Mouse (Mus musculus): ENCODE results near the gene Neil3. TPM values are rescaled to one million over a fixed set of nuclear protein-coding genes. Genes with fewer than 3 reads are reported as not detected.
"Not testable (repeated sequence)": the region's sequence is repeated elsewhere in the genome, so short reads cannot be mapped to it uniquely, and the experiment has no call there.

Gene Neil3
- polyA plus RNA-seq, 1 experiment from 2014 or later: 28.4 TPM

- Histone ChIP-seq H3K36me3 (ENCODE audit: control insufficient read depth, insufficient read depth, low read length) (no peaks in the 10 kb centered on the region), H3K9ac (ENCODE audit: low read length) (no peak overlapping the region)
- 85% methylated on average over 2 of the region's 2 CpGs for WGBS
Measured at GRCm38 (mm10) chr8:53573600-53573999, 65.3 kb downstream of the Neil3 start.

GRCm38 (mm10) chr8:53566223-53566622 lies 72.6 kb downstream of the Neil3 start:
- Histone ChIP-seq H3K9me3 (replicated peaks; ENCODE audit: control insufficient read depth, low read length) (no peaks in the 10 kb centered on the region), H3K27me3 (ENCODE audit: control insufficient read depth, insufficient read depth, low read length) (no peaks in the 10 kb centered on the region), H3K27ac (ENCODE audit: low read length) (no peak overlapping the region), H3K4me3 (replicated peaks; ENCODE audit: low read length) (no peak overlapping the region), H3K4me1 (ENCODE audit: control insufficient read depth, insufficient read depth, low read length) (no peaks in the 10 kb centered on the region), H3K4me2 (ENCODE audit: low read depth, low read length) (no peak overlapping the region), H3K36me3 (ENCODE audit: control insufficient read depth, insufficient read depth, low read length) (no peaks in the 10 kb centered on the region), H3K9ac (ENCODE audit: low read length) (no peak overlapping the region)
- no peak for ATAC-seq (ENCODE audit: insufficient read depth, low FRiP score)
- WGBS: 78% methylated on average over 6 of the region's 6 CpGs

More at GRCm38 (mm10) chr8:53573600-53573999, 65.3 kb downstream of the Neil3 start:
- Histone ChIP-seq H3K4me2 (ENCODE audit: low read depth, low read length) (no peak overlapping the region), H3K27me3 (ENCODE audit: control insufficient read depth, insufficient read depth, low read length) (no peaks in the 10 kb centered on the region), H3K9me3 (replicated peaks; ENCODE audit: control insufficient read depth, low read length) (no peaks in the 10 kb centered on the region), H3K4me1 (ENCODE audit: control insufficient read depth, insufficient read depth, low read length) (no peaks in the 10 kb centered on the region), H3K4me3 (replicated peaks; ENCODE audit: low read length) (no peak overlapping the region), H3K27ac (ENCODE audit: low read length) (no peak overlapping the region)
- ATAC-seq (ENCODE audit: insufficient read depth, low FRiP score): no peak

DNA sequence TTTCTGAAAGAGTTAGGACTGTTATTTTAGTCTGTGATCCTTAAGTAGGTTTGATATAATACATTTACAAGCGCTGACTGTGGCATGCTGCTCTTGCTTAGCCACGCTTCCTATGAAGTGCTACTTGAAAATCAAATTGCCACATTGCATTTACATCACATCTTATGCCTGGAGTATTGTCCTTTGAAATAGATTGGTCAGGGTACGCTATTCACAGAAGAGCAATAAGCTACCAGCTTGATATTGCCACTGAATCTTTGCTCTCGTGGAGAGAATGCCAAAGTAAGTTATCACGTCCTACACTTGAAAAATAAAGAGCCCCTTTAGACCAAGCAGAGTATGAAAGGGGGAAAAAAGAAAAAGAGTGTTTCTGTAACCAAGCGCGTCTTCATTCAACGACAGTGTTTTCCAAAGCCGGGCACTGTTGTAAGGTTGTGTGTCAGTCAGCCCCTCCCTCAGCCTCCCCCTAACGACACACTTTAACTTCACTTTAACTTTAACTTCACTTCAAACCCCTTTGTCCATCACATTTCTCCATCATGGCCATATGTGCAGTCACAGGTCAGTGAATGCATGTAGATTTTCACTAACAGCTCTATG lies 76.3 kb downstream of the Neil3 start:
- Histone ChIP-seq H3K36me3 (ENCODE audit: control insufficient read depth, insufficient read depth, low read length) (no peaks in the 10 kb centered on the region), H3K4me2 (ENCODE audit: low read depth, low read length) (no peak overlapping the region), H3K4me1 (ENCODE audit: control insufficient read depth, insufficient read depth, low read length) (no peaks in the 10 kb centered on the region), H3K27me3 (ENCODE audit: control insufficient read depth, insufficient read depth, low read length) (no peaks in the 10 kb centered on the region), H3K9ac (ENCODE audit: low read length) (no peak overlapping the region), H3K27ac (ENCODE audit: low read length) (no peak overlapping the region), H3K4me3 (replicated peaks; ENCODE audit: low read length) (no peak overlapping the region), H3K9me3 (replicated peaks; ENCODE audit: control insufficient read depth, low read length) (no peaks in the 10 kb centered on the region)
- no peak for ATAC-seq (ENCODE audit: insufficient read depth, low FRiP score)
- WGBS: 87% methylated on average over 10 of the region's 10 CpGs

GRCm38 (mm10) chr8:53539585-53539984 lies 99.3 kb downstream of the Neil3 start:
- Histone ChIP-seq H3K27me3 (ENCODE audit: control insufficient read depth, insufficient read depth, low read length) (no peaks in the 10 kb centered on the region), H3K4me2 (ENCODE audit: low read depth, low read length) (no peak overlapping the region), H3K4me1 (ENCODE audit: control insufficient read depth, insufficient read depth, low read length) (no peaks in the 10 kb centered on the region), H3K9me3 (replicated peaks; ENCODE audit: control insufficient read depth, low read length) (no peaks in the 10 kb centered on the region), H3K36me3 (ENCODE audit: control insufficient read depth, insufficient read depth, low read length) (no peaks in the 10 kb centered on the region), H3K27ac (ENCODE audit: low read length) (no peak overlapping the region), H3K4me3 (replicated peaks; ENCODE audit: low read length) (no peak overlapping the region), H3K9ac (ENCODE audit: low read length) (no peak overlapping the region)
- no peak for ATAC-seq (ENCODE audit: insufficient read depth, low FRiP score)
- 86% methylated on average over 2 of the region's 2 CpGs for WGBS

DNA sequence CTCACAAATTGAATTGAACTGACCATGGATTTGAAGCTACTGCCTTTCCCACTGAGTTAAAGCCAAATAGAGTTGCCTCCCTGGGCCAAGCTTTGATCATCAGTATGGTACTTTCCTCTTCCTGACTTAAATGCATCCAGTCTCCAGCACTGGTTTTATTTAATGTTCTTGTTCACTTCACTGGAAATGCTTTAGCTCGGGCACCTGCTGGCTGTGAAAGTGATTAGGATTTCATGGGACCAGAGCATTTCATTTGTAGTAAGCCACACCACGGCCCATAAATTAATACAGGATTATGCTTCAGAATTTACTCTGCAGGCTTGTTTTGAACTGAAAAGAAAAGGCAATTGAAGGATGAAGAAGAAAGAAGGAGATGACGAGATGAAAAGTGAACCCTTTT lies 100.8 kb downstream of the Neil3 start:
- H3K27me3 ChIP-seq (ENCODE audit: control insufficient read depth, insufficient read depth, low read length); H3K4me3 ChIP-seq (replicated peaks; ENCODE audit: low read length); H3K4me2 ChIP-seq (ENCODE audit: low read depth, low read length); H3K9me3 ChIP-seq (replicated peaks; ENCODE audit: control insufficient read depth, low read length); H3K27ac ChIP-seq (ENCODE audit: low read length); H3K9ac ChIP-seq (ENCODE audit: low read length); H3K36me3 ChIP-seq (ENCODE audit: control insufficient read depth, insufficient read depth, low read length); ATAC-seq (ENCODE audit: insufficient read depth, low FRiP score); H3K4me1 ChIP-seq (ENCODE audit: control insufficient read depth, insufficient read depth, low read length): not testable (repeated sequence)
- 72% methylated on average over 3 of the region's 3 CpGs for WGBS

Other genes starting within 250 kb of the Neil3 start
- 40.3 and 42.1 TPM in 2 replicates for gene Aga, start 127.3 kb downstream of the Neil3 start, polyA plus RNA-seq (2015; fragmentation: Nextera tagmentation; extraction: Ambion mirVana)

All from stomach, embryonic 16.5 days (tissue).